Mouse (Mus musculus) erythroblast, embryonic 14.5 days (primary cell): ENCODE results near the gene Lmntd1. TPM values are rescaled to one million over a fixed set of nuclear protein-coding genes. Genes with fewer than 3 reads are reported as not detected.
"Not testable (repeated sequence)": the region's sequence is repeated elsewhere in the genome, so short reads cannot be mapped to it uniquely, and the experiment has no call there.

Source experiments
- H3K27me3 ChIP-seq: 2 replicates; pipeline ENCODE4 v1.6.1; 2012; ENCODE audit warnings: inconsistent platforms; ENCODE audit not compliant: control insufficient read depth
- H3K36me3 ChIP-seq: 2 replicates; pipeline ENCODE4 v1.6.1; 2012; ENCODE audit warnings: mild to moderate bottlenecking, inconsistent platforms; ENCODE audit not compliant: control insufficient read depth
- H3K4me1 ChIP-seq: 2 replicates; pipeline ENCODE4 v1.6.1; 2012; ENCODE audit warnings: inconsistent platforms; ENCODE audit not compliant: control insufficient read depth
- H3K4me3 ChIP-seq: replicated peaks from 2 replicates; pipeline ENCODE3; 2012; ENCODE audit warnings: moderate library complexity, mild to moderate bottlenecking, inconsistent platforms
- H3K9me3 ChIP-seq: 2 replicates; pipeline ENCODE4 v1.6.1; 2012; ENCODE audit warnings: low read length, inconsistent platforms, mixed read lengths; ENCODE audit not compliant: control insufficient read depth
- GATA1 ChIP-seq: IDR thresholded peaks from 2 replicates; pipeline ENCODE4 v1.6.1; 2012; ENCODE audit warnings: low read length, inconsistent platforms, mixed read lengths
- TAL1 ChIP-seq: IDR thresholded peaks from 3 replicates; pipeline ENCODE4 v1.6.1; 2012; ENCODE audit warnings: low read length, inconsistent platforms, mixed read lengths
- polyA plus RNA-seq: library from polyadenylated mRNA; stranded (reverse); fragments of >175 nt; gene quantifications from 2 replicates; pipeline ENCODE4 v1.2.3, GENCODE M21; 2012

The Lmntd1 gene
- polyA plus RNA-seq, 1 experiment, result not detected

DNA sequence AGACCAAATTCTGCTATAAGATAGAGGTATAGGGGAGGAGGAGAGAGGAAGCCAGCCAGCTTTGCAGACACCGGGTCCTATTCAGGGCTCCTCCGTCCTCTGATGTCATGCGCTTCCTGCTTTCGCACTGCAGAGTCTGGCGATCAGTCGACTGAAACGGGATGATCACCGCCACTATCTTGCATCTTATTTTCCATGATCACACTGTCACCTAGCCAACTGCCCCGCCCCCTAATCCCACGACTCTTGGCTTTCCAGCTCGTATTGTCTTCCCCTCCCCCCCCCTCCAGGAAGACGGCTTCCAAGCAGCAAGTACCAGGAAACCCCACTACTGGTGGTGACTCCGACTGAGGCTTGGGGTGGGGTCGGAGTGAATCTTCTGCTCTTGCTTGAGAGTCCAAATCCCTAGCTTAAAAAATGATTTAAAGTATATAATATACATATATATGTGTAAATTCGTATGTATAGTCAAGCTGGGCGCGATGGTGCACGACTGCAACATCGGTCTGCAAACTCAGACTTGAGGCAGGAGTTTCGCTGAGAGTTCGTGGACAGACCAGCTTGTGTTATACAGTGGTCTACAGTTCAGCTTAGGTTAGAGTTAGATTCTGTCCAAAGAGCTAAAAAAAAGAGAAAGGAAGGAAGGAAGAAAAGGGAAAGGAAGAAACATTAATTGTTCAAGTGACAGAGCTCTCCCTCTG is 274.0 kb downstream of the Lmntd1 start:
- Histone ChIP-seq H3K9me3 (peaks cover 7% of the 10 kb centered on the region; the same call in 1 of the 2 replicates), H3K4me1 (peaks cover 20% of the 10 kb centered on the region), H3K27me3 (peaks cover 24% of the 10 kb centered on the region), H3K36me3 (no peaks in the 10 kb centered on the region), H3K4me3 (peak overlapping the region; percentile 63)
- TF ChIP-seq TAL1 (no peak), GATA1 (no peak)

DNA sequence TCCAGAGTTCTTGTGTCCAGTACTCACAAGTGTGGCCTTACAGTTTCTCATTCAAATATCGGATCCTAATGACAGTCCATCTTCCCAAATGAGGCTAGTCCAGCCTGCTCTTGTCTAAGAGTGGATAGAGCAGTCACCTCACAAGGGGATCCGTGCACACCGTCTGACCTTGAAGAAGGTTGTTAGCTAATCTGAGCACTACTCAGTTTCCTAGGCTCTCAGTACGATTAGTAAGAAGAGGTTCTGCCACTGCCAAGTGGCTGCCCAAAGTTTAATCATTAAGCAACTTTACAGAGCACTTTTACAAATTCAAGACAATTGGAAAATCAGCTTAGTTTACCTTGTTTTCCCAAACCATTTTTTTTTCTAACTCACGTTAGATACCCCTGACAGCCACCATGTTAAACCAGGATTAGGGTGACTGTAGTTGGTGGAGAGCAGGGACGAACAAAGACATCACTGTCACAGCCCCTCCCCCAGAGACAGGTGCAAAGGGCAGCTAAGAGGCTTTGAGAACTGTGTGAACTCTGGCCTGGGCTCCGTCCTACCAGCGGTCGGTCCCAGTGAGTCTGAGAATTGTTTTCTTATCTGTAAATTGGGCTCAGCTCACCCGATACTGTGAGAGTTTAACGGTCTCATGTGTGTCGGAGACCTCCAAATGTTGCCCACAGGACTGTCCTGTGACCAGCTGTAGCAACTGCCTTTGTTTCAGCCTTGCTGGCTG is 275.4 kb downstream of the Lmntd1 start:
- Histone ChIP-seq H3K4me3 (no peak overlapping the region), H3K9me3 (peaks cover 7% of the 10 kb centered on the region; the same call in 1 of the 2 replicates), H3K36me3 (no peaks in the 10 kb centered on the region), H3K27me3 (peaks cover 24% of the 10 kb centered on the region), H3K4me1 (peaks cover 20% of the 10 kb centered on the region)
- no peak for TF ChIP-seq TAL1
- TF ChIP-seq GATA1, result no peak

DNA sequence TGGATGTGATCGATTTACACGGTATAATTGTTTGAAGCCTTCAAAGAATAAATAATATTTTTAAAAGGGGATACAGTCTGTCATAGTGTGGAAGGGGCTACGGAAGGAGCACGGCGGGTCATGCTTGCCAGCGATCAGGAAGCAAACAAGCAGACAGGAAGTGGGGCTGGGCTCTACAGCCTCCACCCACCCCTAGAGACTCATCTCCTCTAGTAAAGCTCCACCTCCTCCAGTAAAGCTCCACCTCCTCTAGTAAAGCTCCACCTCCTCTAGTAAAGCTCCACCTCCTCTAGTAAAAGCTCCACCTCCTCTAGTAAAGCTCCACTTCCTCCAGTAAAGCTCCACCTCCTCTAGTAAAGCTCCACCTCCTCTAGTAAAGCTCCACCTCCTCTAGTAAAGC is 276.6 kb downstream of the Lmntd1 start:
- H3K4me3 ChIP-seq, H3K9me3 ChIP-seq, H3K36me3 ChIP-seq: not testable (repeated sequence)
- Histone ChIP-seq H3K4me1 (peaks cover 20% of the 10 kb centered on the region), H3K27me3 (peaks cover 24% of the 10 kb centered on the region)

DNA sequence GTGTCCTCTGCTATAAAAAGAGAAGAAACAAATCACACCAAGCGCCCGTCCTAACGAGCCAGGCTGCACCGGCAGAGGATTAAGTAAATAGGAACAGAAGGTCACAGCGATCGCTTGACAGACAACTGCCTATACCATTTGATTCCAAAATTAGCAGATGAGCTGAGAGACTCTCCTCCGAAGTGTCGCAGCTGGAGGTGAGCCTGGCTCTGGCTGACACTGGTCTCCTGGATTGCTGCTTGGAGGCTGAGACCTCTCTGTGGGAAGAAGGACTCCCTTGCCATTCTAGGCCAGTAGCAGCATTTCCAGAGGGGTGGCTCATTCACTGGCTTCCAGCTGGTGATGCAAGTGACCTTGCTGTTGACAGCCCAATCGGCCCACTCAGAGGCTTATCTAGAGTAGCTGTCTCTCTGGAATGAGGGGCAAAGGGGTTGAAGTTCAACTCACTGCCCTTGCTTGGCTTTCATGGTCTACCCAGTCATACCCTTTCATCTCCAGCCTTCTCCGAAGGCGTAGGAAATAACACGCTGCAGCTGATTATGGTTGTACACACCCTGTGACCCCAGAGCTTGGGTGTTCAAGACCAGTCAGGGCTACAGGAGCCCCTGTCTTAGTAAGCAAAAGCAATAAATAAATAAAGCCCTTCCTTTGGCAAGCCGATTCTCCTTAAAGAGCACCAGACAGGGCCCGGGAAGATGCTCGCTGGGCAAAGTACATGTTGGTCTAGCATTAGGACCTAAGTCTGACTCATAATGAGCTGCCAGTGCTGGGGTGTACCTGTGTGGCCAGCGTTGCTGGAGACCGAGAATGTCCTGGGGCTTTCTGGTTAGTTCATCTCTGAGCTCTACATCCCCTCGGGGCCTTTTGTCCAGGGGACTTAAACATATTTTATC is 278.0 kb downstream of the Lmntd1 start:
- Histone ChIP-seq H3K4me3 (no peak overlapping the region), H3K36me3 (no peaks in the 10 kb centered on the region), H3K9me3 (peaks cover 7% of the 10 kb centered on the region; the same call in 1 of the 2 replicates), H3K27me3 (peaks cover 24% of the 10 kb centered on the region), H3K4me1 (peaks cover 14% of the 10 kb centered on the region)
- TF ChIP-seq GATA1, result no peak
- no peak for TF ChIP-seq TAL1

DNA sequence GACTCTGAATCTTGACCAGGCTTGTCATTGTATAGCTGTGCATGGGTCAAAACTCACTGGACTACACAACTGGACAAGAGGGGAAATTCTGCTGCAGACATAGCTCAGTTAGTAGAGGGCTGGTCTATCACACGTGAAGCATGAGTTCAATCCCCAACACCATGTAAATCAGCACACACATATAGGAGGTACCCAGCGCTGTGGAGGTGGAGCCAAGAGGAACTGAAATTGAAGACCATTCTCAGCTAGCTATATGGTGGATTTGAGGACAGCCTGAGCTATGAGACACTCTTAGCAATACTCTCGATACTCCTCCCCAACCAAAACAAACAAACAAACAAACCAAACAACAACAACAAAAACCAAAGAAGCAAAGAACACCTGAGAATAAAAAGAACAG is 279.9 kb downstream of the Lmntd1 start:
- Histone ChIP-seq H3K9me3 (peaks cover 7% of the 10 kb centered on the region; the same call in 1 of the 2 replicates), H3K4me3 (no peak overlapping the region)
- TF ChIP-seq GATA1, result no peak
- TF ChIP-seq TAL1, result no peak

DNA sequence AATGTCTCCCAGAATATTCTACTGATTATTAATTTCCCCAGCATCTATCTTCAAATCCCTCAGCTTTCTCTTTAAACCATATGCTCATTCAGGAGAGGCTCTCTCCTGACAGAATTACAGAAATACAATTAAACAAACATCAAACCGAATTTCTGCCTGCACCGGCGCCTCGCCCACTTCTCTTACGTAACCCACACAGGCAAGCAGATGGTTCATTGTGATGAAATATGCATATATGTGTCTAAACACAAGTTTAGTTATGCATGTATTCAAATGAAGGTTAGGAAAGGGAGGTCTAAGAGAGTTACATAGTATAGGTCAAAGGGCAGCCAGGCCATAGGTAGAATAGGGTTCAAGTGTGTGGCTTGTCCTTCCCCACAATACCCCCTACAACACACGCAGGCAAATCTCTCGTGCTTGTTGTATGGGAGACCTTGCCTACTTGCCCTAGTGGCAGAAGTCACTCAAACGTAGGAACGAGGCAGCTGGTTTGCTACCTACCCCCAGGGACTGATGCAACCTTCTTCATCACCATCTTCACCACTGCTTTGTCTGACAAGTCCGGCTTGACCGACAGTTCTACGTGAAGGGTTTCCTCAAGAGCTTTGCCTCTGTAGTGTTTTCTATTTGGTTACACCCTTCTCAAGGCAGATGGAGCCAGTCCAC is 287.8 kb downstream of the Lmntd1 start:
- Histone ChIP-seq H3K27me3 (no peaks in the 10 kb centered on the region), H3K9me3 (no peaks in the 10 kb centered on the region), H3K36me3 (no peaks in the 10 kb centered on the region), H3K4me3 (no peak overlapping the region), H3K4me1 (no peaks in the 10 kb centered on the region)
- TF ChIP-seq GATA1 (no peak), TAL1 (no peak)

More for the DNA sequence above, 279.9 kb downstream of the Lmntd1 start:
- Histone ChIP-seq H3K4me1 (no peaks in the 10 kb centered on the region), H3K27me3 (peaks cover 13% of the 10 kb centered on the region), H3K36me3 (no peaks in the 10 kb centered on the region)

DNA sequence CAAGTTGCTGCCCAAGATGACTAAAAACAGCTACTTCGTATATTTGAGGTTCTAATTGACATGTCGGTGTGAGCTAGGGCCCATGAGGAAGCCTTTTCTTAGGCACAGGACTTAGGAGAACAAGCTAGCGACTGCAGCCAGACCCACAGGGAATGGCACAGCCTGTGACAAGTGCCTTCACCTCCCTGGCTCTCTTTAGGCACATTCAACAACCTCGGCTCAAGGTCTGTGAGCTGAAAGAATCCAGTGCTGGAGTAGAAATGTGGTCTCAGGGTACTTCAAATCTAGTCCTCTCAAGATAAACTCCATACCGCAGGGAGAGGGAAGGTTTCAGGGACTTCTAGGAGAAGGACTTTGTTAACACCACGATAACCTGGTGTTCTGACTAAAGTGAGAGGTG is 289.0 kb downstream of the Lmntd1 start:
- TF ChIP-seq GATA1 (no peak), TAL1 (no peak)
- Histone ChIP-seq H3K4me3 (no peak overlapping the region), H3K27me3 (no peaks in the 10 kb centered on the region), H3K9me3 (no peaks in the 10 kb centered on the region), H3K36me3 (no peaks in the 10 kb centered on the region), H3K4me1 (no peaks in the 10 kb centered on the region)

DNA sequence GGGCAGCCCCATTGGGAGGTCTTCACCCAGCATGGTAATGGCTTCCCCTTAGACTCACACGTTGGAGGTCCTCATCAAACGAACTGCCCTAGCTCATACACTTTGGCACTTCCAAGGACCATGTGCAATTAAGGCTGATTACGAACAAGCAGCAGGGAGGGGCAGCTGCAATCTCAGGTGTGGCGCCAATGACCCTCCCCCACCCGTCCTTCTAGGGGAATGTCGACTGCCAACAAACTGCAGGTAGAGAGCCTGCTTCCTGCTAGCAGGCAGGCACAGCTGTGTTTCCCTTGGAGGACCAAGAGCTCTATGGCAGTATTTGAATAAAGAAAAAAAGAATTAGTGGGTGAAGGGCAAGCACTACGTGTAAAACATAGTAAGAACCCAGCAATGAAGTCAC is 289.6 kb downstream of the Lmntd1 start:
- no peak for TF ChIP-seq GATA1
- TF ChIP-seq TAL1, result no peak
- Histone ChIP-seq H3K36me3 (no peaks in the 10 kb centered on the region), H3K9me3 (no peaks in the 10 kb centered on the region), H3K4me1 (no peaks in the 10 kb centered on the region), H3K4me3 (no peak overlapping the region), H3K27me3 (no peaks in the 10 kb centered on the region)

DNA sequence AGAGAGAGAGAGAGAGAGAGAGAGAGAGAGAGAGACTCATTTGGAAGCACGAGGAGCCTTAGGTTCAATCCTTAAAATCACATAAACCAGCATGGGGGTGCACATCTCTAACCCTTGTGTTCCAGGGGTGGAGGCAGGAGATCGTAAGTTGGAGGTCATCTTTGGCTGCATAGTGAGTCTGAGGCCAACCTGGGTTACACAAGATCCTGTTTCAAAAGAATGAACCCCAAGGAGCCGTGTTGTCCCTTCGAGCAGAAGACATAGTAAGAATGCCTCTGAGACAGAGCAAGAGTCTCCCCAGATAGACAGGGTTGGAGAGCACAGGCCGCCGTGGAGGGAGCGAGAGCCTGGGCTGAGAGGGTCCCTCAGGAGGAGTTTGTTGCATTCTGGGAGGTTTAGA is 291.9 kb downstream of the Lmntd1 start:
- no peaks in the 10 kb centered on the region for H3K27me3 ChIP-seq
- no peak for TF ChIP-seq GATA1
- TF ChIP-seq TAL1, result no peak

More for the DNA sequence above, 291.9 kb downstream of the Lmntd1 start:
- Histone ChIP-seq H3K36me3 (no peaks in the 10 kb centered on the region), H3K4me3 (no peak overlapping the region), H3K4me1 (no peaks in the 10 kb centered on the region), H3K9me3 (no peaks in the 10 kb centered on the region)
